Mouse (Mus musculus) CH12.LX (cell line): Measurements from ENCODE around the gene Arl2bp.

Source experiments
- BHLHE40 ChIP-seq: IDR thresholded peaks from 2 replicates; pipeline ENCODE4 v1.6.1; 2011; ENCODE audit warnings: mild to moderate bottlenecking, low read depth, low read length, improper control_type of control experiment
- CTCF ChIP-seq, 2 experiments: IDR thresholded peaks in 1 of 2; conservative IDR thresholded peaks in 1 of 2; 2 replicates each; pipeline ENCODE4 v1.5.1; 2011 to 2012; ENCODE audit warnings: low read depth in 2 of 2, low read length in 2 of 2, improper control_type of control experiment in 1 of 2, inconsistent platforms in 1 of 2, mild to moderate bottlenecking in 1 of 2, moderate library complexity in 1 of 2
- ELF1 ChIP-seq: IDR thresholded peaks from 2 replicates; pipeline ENCODE4 v1.6.1; 2014; ENCODE audit warnings: low read depth, mild to moderate bottlenecking, inconsistent platforms, low read length, improper control_type of control experiment
- EP300 ChIP-seq: IDR thresholded peaks from 2 replicates; pipeline ENCODE4 v1.6.1; 2011; ENCODE audit warnings: low read length, improper control_type of control experiment
- HCFC1 ChIP-seq: IDR thresholded peaks from 2 replicates; pipeline ENCODE4 v1.6.1; 2012; ENCODE audit warnings: low read depth, mild to moderate bottlenecking, inconsistent platforms, low read length, improper control_type of control experiment
- JUND ChIP-seq: conservative IDR thresholded peaks from 2 replicates; pipeline ENCODE4 v1.6.1; 2011; ENCODE audit warnings: low read depth, low read length, improper control_type of control experiment
- MEF2A ChIP-seq: IDR thresholded peaks from 2 replicates; pipeline ENCODE4 v1.6.1; 2014; ENCODE audit warnings: low read depth, mild to moderate bottlenecking, inconsistent platforms, low read length, improper control_type of control experiment, borderline replicate concordance
- MXI1 ChIP-seq: IDR thresholded peaks from 2 replicates; pipeline ENCODE4 v1.6.1; 2011; ENCODE audit warnings: mild to moderate bottlenecking, low read depth, low read length, improper control_type of control experiment
- POLR2A ChIP-seq: IDR thresholded peaks from 2 replicates; pipeline ENCODE4 v1.6.1; 2011; ENCODE audit warnings: low read depth, mild to moderate bottlenecking, improper control_type of control experiment, low read length
- POLR2AphosphoS2 ChIP-seq: IDR thresholded peaks from 2 replicates; pipeline ENCODE4 v1.6.1; 2011; ENCODE audit warnings: low read depth, low read length, improper control_type of control experiment
- USF1 ChIP-seq: IDR thresholded peaks from 2 replicates; pipeline ENCODE4 v1.6.1; 2014; ENCODE audit warnings: low read depth, mild to moderate bottlenecking, inconsistent platforms, low read length, improper control_type of control experiment
- USF2 ChIP-seq: conservative IDR thresholded peaks from 2 replicates; pipeline ENCODE4 v1.6.1; 2011; ENCODE audit warnings: low read depth, low read length, improper control_type of control experiment
- ZKSCAN1 ChIP-seq: IDR thresholded peaks from 2 replicates; pipeline ENCODE4 v1.6.1; 2012; ENCODE audit warnings: low read depth, inconsistent platforms, low read length, improper control_type of control experiment, borderline replicate concordance

GRCm38 (mm10) chr8:94702156-94702555 is 35.8 kb downstream of the Arl2bp start:
- TF ChIP-seq ELF1 (no peak), POLR2AphosphoS2 (no peak), BHLHE40 (no peak), CTCF (conservative IDR thresholded peaks at IDR 0.05 in 1 of 2, IDR thresholded peaks at IDR 0.05 in 1 of 2; ENCODE audit: low read depth in 2 of 2, low read length in 2 of 2) (no peak), POLR2A (no peak), HCFC1 (no peak), MXI1 (no peak), USF1 (no peak), USF2 (no peak), MEF2A (no peak), JUND (no peak), ZKSCAN1 (no peak), EP300 (no peak)
